Mouse (Mus musculus): ENCODE results near the gene Srsf4. TPM values are rescaled to one million over a fixed set of nuclear protein-coding genes. Genes with fewer than 3 reads are reported as not detected.

Gene Srsf4
- polyA plus RNA-seq, 1 experiment from 2014 or later, result 167 TPM

DNA sequence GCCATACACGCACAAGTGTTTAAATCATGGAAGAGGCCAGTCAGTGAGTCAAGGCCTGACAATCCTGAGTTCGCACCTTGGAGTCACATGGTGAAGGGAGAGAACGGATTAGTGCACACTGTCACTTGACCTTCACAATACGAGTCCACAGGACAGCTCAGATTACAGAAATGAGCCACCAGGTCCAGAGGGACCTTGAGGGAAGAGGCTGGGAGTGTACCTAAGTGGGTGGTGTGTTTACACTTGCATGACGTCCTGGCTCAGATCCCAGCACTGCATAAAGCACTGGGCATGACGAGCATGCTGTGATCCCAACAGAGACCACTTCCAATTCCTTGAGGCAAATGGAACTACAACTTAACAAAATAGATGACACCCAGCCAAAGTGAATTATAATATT is 33.0 kb downstream of the Srsf4 start:
- Histone ChIP-seq H3K9me3 (no peaks in the 10 kb centered on the region), H3K4me1 (peaks cover 19% of the 10 kb centered on the region), H3K9ac (replicated peaks) (no peak overlapping the region), H3K36me3 (peaks cover 35% of the 10 kb centered on the region), H3K27ac (replicated peaks) (no peak overlapping the region), H3K4me2 (replicated peaks) (no peak overlapping the region), H3K27me3 (peaks cover 2% of the 10 kb centered on the region), H3K4me3 (no peak overlapping the region)
- WGBS, result 80% methylated on average over 6 of the region's 6 CpGs
- no peak for ATAC-seq (ENCODE audit: low FRiP score, low read depth)

DNA sequence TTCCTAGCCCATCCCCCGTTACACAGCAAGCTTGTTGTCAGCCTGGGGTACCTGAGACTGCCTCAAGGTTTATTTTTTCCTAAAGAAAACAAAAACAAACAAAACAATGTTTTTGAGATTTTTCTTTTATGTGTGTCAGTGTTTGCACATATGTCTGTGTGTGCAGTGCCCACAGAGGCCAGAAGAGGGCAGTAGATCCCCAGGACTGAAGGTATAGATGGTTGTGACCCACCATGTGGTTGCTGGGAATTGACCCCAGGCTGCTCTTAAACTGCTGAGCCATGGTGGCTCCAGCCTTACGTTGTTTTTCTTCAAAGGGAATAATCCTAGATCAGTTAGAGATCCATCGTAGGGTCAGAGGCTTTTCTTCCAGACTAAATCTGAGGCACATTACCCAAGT is 34.5 kb downstream of the Srsf4 start:
- no peak overlapping the region for H3K4me2 ChIP-seq (replicated peaks)
- ATAC-seq (ENCODE audit: low FRiP score, low read depth), result no peak
- H3K4me3 ChIP-seq, result no peak overlapping the region
- no peaks in the 10 kb centered on the region for H3K9me3 ChIP-seq
- no peak overlapping the region for H3K9ac ChIP-seq (replicated peaks)
- peaks cover 17% of the 10 kb centered on the region for H3K27me3 ChIP-seq
- 92% methylated on average over 3 of the region's 3 CpGs for whole genome bisulfite sequencing
- peaks cover 22% of the 10 kb centered on the region for H3K36me3 ChIP-seq
- H3K27ac ChIP-seq (replicated peaks), result no peak overlapping the region
- H3K4me1 ChIP-seq, result peaks cover 19% of the 10 kb centered on the region

DNA sequence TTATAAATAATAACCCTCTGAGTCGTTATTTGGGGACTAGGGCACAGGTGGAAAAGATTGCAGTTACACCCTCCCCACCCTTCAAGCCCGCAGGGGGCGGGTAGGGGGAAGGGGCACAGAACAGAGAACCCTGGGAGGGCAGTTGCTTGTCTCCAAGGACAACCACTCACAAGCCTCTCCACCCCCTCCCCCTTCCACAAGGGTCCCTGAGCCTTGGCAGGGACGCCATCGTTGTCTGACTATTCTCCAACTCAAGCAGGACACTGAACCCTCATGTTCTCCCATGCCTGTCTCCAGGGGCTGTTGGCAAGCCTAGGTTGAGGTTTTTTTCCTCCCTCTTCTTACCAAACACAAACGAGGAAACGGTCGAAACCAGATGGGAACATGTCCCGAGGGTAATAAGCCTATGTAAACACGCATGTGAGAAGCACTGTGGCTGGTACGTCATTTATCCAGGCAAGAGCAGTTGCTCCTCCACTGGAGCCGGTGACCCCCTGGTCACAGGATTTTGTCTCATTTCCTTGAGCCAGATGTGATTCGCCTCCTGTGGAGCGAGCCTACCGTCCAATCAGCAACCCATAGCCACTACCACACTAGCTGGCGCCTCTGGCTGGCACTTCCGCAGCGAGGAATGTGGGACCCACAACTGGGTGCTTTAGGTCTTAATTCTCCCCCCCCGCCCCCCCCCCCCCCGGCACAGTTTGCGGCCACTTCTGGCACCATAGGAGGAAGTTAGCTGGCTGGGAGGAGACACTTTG is 37.0 kb downstream of the Srsf4 start:
- H3K4me2 ChIP-seq (replicated peaks), result peak overlapping the region; percentile 33
- H3K9me3 ChIP-seq, result no peaks in the 10 kb centered on the region
- no peak overlapping the region for H3K9ac ChIP-seq (replicated peaks)
- H3K36me3 ChIP-seq, result peaks cover 3% of the 10 kb centered on the region; the same call in 1 of the 2 replicates
- peak overlapping the region; percentile 56 for H3K27ac ChIP-seq (replicated peaks)
- ATAC-seq (ENCODE audit: low FRiP score, low read depth), result peak; percentile 34; the same call in 1 of the 2 replicates
- peaks cover 41% of the 10 kb centered on the region for H3K27me3 ChIP-seq
- H3K4me3 ChIP-seq, result no peak overlapping the region
- WGBS, result 20% methylated on average over 20 of the region's 21 CpGs
- peaks cover 33% of the 10 kb centered on the region for H3K4me1 ChIP-seq

DNA sequence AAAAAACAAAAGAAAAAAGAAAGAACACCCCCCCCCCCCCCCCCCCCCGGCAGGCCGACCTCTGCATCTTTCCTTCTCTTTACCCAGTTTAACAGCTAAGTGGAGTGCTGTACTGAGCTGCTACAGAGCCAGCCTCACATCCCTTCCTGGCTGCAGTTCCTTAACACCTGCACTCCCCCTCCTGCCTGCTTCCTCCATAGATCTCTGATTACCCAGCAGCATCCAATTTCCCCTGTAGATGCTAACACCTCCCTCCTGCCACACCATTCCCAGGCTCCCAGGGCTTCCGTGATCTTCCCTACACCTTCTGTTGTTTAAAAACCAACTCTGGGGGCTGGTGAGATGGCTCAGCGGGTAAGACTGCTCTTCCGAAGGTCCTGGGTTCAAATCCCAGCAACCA is 38.1 kb downstream of the Srsf4 start:
- Histone ChIP-seq H3K4me1 (peaks cover 41% of the 10 kb centered on the region), H3K36me3 (no peaks in the 10 kb centered on the region), H3K9me3 (no peaks in the 10 kb centered on the region), H3K4me3 (no peak overlapping the region), H3K27ac (replicated peaks) (no peak overlapping the region), H3K27me3 (peaks cover 52% of the 10 kb centered on the region), H3K4me2 (replicated peaks) (no peak overlapping the region), H3K9ac (replicated peaks) (no peak overlapping the region)
- 49% methylated on average over 4 of the region's 5 CpGs for WGBS
- ATAC-seq (ENCODE audit: low FRiP score, low read depth), result no peak

DNA sequence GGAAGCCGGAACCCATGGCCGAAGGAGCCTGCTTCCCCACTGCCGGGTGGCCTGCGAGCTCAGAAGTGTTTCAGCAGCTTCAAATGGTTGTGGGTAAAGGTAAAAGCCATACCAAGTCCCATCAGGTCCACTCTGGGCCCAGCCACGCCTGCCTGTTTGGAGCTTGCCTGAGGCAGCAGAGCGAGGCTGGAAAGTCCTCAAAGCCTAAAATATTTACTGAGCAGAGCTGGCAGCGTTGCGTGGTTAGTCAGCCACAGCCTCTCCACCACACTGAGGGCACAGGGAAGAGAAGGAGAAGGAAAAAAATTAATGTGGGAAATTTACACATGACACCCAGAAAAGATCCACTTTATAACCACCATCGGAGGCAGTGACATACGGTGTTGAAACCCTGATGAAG is 40.1 kb downstream of the Srsf4 start:
- ATAC-seq (ENCODE audit: low FRiP score, low read depth), result no peak
- H3K4me1 ChIP-seq, result peaks cover 42% of the 10 kb centered on the region

DNA sequence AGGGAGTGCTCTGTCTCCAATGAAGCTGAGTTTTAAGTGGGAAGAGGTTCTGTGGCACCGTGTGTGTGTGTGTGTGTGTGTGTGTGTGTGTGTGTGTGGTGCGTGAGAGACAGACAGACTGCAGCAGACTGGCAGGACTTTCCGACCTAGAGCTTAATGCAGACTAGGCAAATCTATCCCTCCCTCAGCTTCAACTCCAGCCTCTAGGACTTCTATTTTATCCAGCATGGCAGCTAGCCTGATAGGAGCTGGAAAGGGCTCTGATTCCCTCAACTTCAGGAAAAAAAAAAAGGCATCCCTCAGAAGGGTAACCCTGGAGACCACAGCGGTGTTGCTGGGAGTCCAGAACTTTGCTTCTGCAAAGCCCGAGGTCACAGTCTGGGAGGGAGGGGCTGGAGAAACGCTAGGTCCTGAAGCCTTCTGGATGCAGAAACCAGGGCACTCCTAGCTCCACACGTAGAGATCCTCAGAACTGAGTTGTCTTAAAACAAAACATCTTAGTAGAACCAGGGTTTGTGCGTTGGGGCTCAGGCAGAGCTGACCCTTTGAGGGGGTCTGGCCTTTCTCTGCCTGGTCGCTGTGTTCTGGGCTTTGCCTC is 40.7 kb downstream of the Srsf4 start:
- 10% methylated on average over 9 of the region's 9 CpGs for WGBS
- peaks cover 48% of the 10 kb centered on the region for H3K4me1 ChIP-seq
- no peak for ATAC-seq (ENCODE audit: low FRiP score, low read depth)
- H3K36me3 ChIP-seq, result no peaks in the 10 kb centered on the region
- H3K27ac ChIP-seq (replicated peaks), result no peak overlapping the region
- H3K4me2 ChIP-seq (replicated peaks), result no peak overlapping the region
- peaks cover 79% of the 10 kb centered on the region for H3K27me3 ChIP-seq
- no peaks in the 10 kb centered on the region for H3K9me3 ChIP-seq
- H3K9ac ChIP-seq (replicated peaks), result no peak overlapping the region
- no peak overlapping the region for H3K4me3 ChIP-seq

More for the DNA sequence above, 40.1 kb downstream of the Srsf4 start:
- Histone ChIP-seq H3K9ac (replicated peaks) (no peak overlapping the region), H3K27ac (replicated peaks) (no peak overlapping the region), H3K9me3 (no peaks in the 10 kb centered on the region), H3K36me3 (no peaks in the 10 kb centered on the region), H3K27me3 (peaks cover 72% of the 10 kb centered on the region), H3K4me2 (replicated peaks) (no peak overlapping the region), H3K4me3 (no peak overlapping the region)
- 59% methylated on average over 10 of the region's 10 CpGs for WGBS

DNA sequence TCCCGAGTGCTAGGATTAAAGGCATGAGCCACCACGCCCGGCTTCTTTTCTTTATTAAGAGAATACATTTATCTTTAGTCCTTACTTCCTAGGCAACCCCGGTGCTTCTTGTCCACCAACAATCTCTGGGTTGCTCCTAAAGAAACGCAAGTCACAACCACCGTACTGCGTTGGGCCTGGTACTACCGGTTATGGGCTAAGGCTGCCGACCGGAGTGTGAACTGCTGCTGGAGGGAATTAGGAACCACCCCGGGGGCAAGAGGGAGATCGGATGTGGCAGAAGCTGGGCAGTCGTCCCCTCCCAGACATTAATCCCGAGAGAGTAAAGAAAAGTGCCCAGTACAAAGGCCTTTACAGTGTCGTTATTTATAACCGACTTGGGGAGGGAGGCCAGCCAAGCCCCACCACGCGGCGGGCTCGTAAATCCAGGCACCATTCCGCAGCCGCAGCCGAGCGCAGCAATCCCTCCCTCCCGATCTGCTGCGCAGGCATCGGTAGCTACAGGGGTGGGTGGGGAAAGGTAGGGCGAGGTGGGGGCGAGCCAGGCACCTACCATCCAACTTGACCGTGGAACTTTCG is 41.6 kb downstream of the Srsf4 start:
- H3K36me3 ChIP-seq, result no peaks in the 10 kb centered on the region
- peak overlapping the region; percentile 34; the same call in 1 of the 2 replicates for H3K9ac ChIP-seq (replicated peaks)
- H3K27ac ChIP-seq (replicated peaks), result no peak overlapping the region
- peaks cover 43% of the 10 kb centered on the region for H3K4me1 ChIP-seq
- 1% methylated on average over 31 of the region's 31 CpGs for WGBS
- H3K4me2 ChIP-seq (replicated peaks), result peak overlapping the region; percentile 54
- no peaks in the 10 kb centered on the region for H3K9me3 ChIP-seq
- no peak for ATAC-seq (ENCODE audit: low FRiP score, low read depth)
- peak overlapping the region; percentile 29 for H3K4me3 ChIP-seq
- H3K27me3 ChIP-seq, result peaks cover 87% of the 10 kb centered on the region

DNA sequence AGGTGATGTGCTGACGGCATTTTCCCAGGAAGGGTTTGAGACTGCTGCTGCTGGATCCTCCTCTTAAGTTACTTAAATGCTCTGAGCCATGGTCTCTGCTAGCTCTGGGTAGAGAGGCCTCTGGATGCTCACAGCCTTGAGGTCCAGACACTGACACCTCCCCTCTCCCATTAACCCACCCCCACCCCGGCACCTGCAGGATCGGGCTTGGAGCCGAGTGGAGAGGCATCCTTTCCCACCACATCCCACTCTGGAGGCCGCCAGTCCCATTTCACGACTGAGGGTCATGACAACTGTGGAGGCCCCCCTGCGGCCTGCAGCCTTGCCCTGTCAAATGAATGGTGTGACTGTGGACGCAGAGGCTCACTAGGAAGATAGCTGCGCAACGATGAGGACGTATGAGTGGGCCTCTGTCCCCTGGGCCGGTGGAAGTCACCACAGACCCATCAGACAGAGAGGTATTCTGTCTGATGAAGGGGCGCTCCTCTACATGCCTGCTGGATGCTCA is 42.5 kb downstream of the Srsf4 start:
- no peak for ATAC-seq (ENCODE audit: low FRiP score, low read depth)
- Histone ChIP-seq H3K4me1 (peaks cover 43% of the 10 kb centered on the region), H3K4me2 (replicated peaks) (peak overlapping the region; percentile 54)

DNA sequence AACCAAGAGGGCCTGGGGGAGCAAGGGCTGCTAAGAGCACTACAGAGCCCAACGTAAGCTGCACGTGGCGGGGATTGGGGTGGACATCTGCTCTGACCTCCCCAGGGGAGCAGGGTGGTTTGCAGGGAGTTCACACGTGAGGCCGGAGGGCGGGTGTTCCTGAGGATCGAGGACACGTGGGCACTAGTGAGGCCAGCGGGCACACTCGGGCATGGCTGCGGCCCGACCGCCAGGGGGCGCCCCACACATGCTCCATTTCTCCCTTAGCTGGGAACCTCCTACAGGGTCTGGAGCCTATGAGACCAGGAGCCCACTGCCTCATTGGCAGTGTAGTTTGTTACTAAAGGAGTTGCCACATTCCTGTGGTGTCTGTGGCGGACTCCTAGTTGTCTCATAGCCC is 43.0 kb downstream of the Srsf4 start:
- Histone ChIP-seq H3K27me3 (peaks cover 99% of the 10 kb centered on the region), H3K4me2 (replicated peaks) (no peak overlapping the region), H3K9me3 (no peaks in the 10 kb centered on the region), H3K27ac (replicated peaks) (no peak overlapping the region), H3K36me3 (no peaks in the 10 kb centered on the region), H3K4me3 (no peak overlapping the region), H3K4me1 (peaks cover 45% of the 10 kb centered on the region), H3K9ac (replicated peaks) (no peak overlapping the region)
- WGBS, result 5% methylated on average over 15 of the region's 15 CpGs
- no peak for ATAC-seq (ENCODE audit: low FRiP score, low read depth)

More for the DNA sequence above, 42.5 kb downstream of the Srsf4 start:
- Histone ChIP-seq H3K27me3 (peaks cover 96% of the 10 kb centered on the region), H3K36me3 (no peaks in the 10 kb centered on the region), H3K9me3 (no peaks in the 10 kb centered on the region), H3K4me3 (no peak overlapping the region), H3K9ac (replicated peaks) (no peak overlapping the region), H3K27ac (replicated peaks) (no peak overlapping the region)
- WGBS, result 22% methylated on average over 13 of the region's 13 CpGs

DNA sequence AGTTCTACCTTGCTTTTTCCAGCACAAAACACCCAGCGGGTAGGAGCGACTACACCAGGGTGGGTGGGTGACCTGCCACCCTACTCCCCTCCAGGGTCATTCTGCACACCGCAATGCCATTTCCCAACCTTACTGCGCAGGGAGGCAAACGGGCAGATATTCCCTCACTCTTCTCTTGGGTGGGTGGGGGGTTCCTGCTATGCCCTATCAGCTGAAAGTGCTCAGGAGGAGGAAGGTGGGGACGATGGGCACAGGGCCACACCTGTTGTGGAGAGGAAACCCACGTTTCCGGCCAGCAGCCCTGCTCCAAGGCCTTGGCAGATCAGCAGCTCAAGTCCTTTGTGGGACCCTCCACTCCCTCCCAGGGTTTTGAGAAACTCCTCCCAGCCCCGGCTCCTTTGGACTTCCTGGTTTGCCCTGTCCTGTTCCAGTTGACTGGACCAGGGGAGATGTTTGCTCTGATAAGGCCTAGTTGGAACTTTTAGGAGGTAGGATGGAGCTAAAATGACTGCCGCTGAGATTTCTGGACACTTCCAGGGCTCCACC is 43.7 kb downstream of the Srsf4 start:
- Histone ChIP-seq H3K4me2 (replicated peaks) (no peak overlapping the region), H3K27ac (replicated peaks) (no peak overlapping the region), H3K9me3 (no peaks in the 10 kb centered on the region), H3K36me3 (no peaks in the 10 kb centered on the region), H3K4me3 (no peak overlapping the region), H3K27me3 (peaks cover 99% of the 10 kb centered on the region), H3K9ac (replicated peaks) (no peak overlapping the region), H3K4me1 (peaks cover 51% of the 10 kb centered on the region)
- ATAC-seq (ENCODE audit: low FRiP score, low read depth), result no peak
- WGBS, result 78% methylated on average over 10 of the region's 10 CpGs

DNA sequence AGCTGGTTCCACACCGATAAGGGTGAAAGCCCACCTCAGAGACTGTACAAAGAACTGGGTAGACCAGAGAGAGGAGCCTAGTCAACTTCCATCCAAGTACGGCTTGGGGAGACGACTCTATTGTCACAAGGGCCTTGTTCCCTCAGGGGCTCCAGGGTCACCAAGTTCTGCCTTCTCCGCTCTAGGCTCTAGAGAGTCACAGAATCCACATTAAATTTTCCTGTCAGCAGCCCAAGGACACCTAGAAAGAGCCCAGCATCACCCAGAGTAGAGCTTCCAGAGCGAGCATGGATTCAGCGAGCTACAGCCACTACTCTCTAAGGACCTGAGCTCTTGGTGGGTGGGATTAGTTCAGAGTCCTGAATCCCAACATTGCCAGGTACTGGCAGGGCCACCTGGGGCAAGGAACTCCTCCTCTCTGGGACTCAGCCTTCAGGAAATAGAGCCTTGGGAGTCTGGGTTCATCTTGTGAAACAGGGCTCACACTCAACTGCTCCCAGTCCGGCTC is 44.7 kb downstream of the Srsf4 start:
- Histone ChIP-seq H3K9me3 (no peaks in the 10 kb centered on the region), H3K4me3 (no peak overlapping the region), H3K4me2 (replicated peaks) (no peak overlapping the region), H3K4me1 (peaks cover 58% of the 10 kb centered on the region), H3K36me3 (no peaks in the 10 kb centered on the region), H3K27ac (replicated peaks) (no peak overlapping the region), H3K27me3 (peaks cover 99% of the 10 kb centered on the region), H3K9ac (replicated peaks) (no peak overlapping the region)
- 54% methylated on average over 7 of the region's 7 CpGs for WGBS
- ATAC-seq (ENCODE audit: low FRiP score, low read depth), result no peak

Measured in midbrain, embryonic 12.5 days (tissue).